Mouse (Mus musculus): Measurements from ENCODE around the gene Kif26b.

Kif26b gene

GRCm38 (mm10) chr1:178661556-178661955 is 132.6 kb downstream of the Kif26b start:
- DNase-seq (ENCODE audit: low spot score in 2 of 2), result no peak

- DNase-seq (ENCODE audit: low spot score in 2 of 2), result no peak
Measured at GRCm38 (mm10) chr1:178663539-178663938, 134.6 kb downstream of the Kif26b start.

GRCm38 (mm10) chr1:178664271-178664969 is 135.5 kb downstream of the Kif26b start:
- DNase-seq (ENCODE audit: low spot score in 2 of 2), result no peak

GRCm38 (mm10) chr1:178666524-178666923 is 137.6 kb downstream of the Kif26b start:
- DNase-seq (ENCODE audit: low spot score in 2 of 2), result no peak

- DNase-seq (ENCODE audit: low spot score in 2 of 2), result no peak
Measured at GRCm38 (mm10) chr1:178667808-178668207, 138.9 kb downstream of the Kif26b start.

- DNase-seq (ENCODE audit: low spot score in 2 of 2), result no peak
Measured at GRCm38 (mm10) chr1:178668907-178669306, 140.0 kb downstream of the Kif26b start.

- no peak for DNase-seq (ENCODE audit: low spot score in 2 of 2)
Measured at GRCm38 (mm10) chr1:178673051-178673450, 144.1 kb downstream of the Kif26b start.

GRCm38 (mm10) chr1:178673506-178673905 is 144.6 kb downstream of the Kif26b start:
- no peak for DNase-seq (ENCODE audit: low spot score in 2 of 2)

GRCm38 (mm10) chr1:178675542-178676252 is 146.8 kb downstream of the Kif26b start:
- DNase-seq (ENCODE audit: low spot score in 2 of 2), result no peak

GRCm38 (mm10) chr1:178677160-178677559 is 148.2 kb downstream of the Kif26b start:
- no peak for DNase-seq (ENCODE audit: low spot score in 2 of 2)

GRCm38 (mm10) chr1:178677630-178678221 is 148.8 kb downstream of the Kif26b start:
- no peak for DNase-seq (ENCODE audit: low spot score in 2 of 2)

- no peak for DNase-seq (ENCODE audit: low spot score in 2 of 2)
Measured at GRCm38 (mm10) chr1:178683631-178684030, 154.7 kb downstream of the Kif26b start.

GRCm38 (mm10) chr1:178684991-178685680 is 156.2 kb downstream of the Kif26b start:
- no peak for DNase-seq (ENCODE audit: low spot score in 2 of 2)

- no peak for DNase-seq (ENCODE audit: low spot score in 2 of 2)
Measured at GRCm38 (mm10) chr1:178686881-178687280, 158.0 kb downstream of the Kif26b start.

GRCm38 (mm10) chr1:178689512-178689911 is 160.6 kb downstream of the Kif26b start:
- DNase-seq (ENCODE audit: low spot score in 2 of 2), result no peak

- no peak for DNase-seq (ENCODE audit: low spot score in 2 of 2)
Measured at GRCm38 (mm10) chr1:178691679-178692078, 162.8 kb downstream of the Kif26b start.

GRCm38 (mm10) chr1:178700102-178700501 is 171.2 kb downstream of the Kif26b start:
- no peak for DNase-seq (ENCODE audit: low spot score in 2 of 2)

- no peak for DNase-seq (ENCODE audit: low spot score in 2 of 2)
Measured at GRCm38 (mm10) chr1:178703496-178703895, 174.6 kb downstream of the Kif26b start.

- peak; percentile 34 to 62 for DNase-seq (ENCODE audit: low spot score in 2 of 2)
Measured at GRCm38 (mm10) chr1:178707925-178708351, 179.0 kb downstream of the Kif26b start.

- DNase-seq (ENCODE audit: low spot score in 2 of 2), result no peak
Measured at GRCm38 (mm10) chr1:178708356-178708755, 179.4 kb downstream of the Kif26b start.

GRCm38 (mm10) chr1:178712189-178712873 is 183.4 kb downstream of the Kif26b start:
- no peak for DNase-seq (ENCODE audit: low spot score in 2 of 2)

- no peak for DNase-seq (ENCODE audit: low spot score in 2 of 2)
Measured at GRCm38 (mm10) chr1:178714209-178714608, 185.3 kb downstream of the Kif26b start.
